Mouse (Mus musculus): ENCODE results near the gene Pakap. TPM values are rescaled to one million over a fixed set of nuclear protein-coding genes. Genes with fewer than 3 reads are reported as not detected.

The Pakap gene
- total RNA-seq, 2 experiments from 2014 or later, result 6.7 to 7.0 TPM

DNA sequence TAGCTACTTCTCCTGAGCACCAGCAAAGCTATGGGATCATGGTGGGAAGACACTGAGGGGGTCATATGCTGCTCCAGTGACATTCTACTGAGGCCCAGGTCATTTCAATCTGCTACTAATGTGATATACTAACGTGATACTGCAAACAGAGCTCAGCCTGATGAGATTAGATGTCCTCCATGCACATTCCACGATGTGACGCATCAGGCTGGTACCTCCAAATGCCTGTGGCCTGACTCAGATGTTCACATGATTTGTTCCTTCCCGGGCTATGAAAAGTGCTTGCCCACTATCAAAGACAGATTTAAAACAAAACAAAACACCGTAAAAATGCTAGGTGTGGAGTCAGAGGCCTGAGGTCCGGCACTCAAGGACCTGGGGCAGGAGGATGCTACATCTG, 236.9 kb downstream of the Pakap start:
- no peak for DNase-seq

DNA sequence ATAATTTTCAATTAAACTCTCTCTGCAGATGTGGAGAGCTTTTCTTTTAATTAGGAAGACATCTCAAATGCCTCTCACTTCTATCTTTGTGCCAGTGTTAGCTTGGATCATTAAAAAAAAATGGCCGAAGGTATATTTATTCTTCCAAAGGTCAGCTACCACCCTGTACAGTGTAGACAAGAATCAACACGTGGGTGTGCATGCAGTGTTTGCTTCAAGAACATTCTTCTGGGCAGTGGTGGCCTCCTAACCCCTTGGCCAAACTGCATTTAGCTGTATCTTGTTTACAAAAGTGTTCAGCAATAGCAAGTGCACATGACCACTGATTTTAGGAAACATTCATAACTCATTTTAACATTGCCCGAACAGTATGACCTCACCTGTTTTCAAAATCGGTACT, 241.5 kb downstream of the Pakap start:
- no peak for DNase-seq

DNA sequence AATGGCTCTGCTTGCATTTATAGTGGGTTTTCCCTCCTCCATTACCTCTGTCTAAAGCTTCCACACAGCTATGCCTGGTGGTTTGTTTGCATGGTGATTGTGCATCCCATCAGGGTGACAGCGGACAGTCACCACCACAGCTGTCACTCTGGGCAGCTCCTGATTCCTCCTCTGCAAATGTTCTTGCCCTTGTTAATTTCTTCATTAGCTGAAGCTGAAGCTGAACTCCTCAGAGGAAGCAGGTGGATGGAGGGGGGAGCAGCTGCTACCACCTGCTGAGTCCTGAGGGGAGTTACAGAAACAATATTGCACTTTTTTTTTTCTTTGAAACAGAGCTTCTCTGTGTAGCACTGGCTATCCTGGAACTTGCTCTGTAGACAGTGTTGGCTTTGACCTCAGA, 244.1 kb downstream of the Pakap start:
- no peak for DNase-seq

DNA sequence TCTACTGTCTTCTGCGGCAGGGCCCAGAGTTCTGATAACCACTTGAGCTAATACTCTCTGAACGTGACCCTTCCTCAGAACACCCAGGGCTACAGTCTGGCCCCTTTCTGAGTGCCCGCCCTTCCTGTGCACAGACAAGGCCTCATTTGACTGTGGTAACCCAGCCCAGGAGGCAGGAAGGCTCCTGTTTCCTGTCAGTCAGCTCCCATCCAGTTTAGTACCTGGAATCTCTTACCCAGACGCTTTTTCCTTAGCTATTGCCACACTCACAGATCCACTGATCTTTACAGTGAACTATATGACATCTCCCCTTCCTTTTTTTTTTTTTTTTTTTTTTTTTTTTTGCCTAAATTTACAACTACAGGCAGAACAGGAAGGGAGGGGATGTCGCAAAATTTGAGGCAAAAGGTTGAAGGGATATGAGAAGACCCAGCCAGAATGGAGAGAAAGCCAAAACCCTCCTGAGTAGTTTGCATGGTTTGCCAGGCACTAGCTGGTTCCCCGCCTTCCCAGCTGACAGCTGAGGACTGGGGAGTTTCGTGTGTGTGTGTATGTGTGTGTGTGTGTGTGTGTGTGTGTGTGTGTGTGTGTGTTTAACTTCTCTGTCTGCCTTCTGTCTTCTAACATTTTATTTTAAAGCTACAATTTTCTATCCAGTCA, 245.1 kb downstream of the Pakap start:
- DNase-seq, result peak; percentile 27

GRCm38 (mm10) chr4:57813576-57813945, 245.6 kb downstream of the Pakap start:
- no peak for DNase-seq

DNA sequence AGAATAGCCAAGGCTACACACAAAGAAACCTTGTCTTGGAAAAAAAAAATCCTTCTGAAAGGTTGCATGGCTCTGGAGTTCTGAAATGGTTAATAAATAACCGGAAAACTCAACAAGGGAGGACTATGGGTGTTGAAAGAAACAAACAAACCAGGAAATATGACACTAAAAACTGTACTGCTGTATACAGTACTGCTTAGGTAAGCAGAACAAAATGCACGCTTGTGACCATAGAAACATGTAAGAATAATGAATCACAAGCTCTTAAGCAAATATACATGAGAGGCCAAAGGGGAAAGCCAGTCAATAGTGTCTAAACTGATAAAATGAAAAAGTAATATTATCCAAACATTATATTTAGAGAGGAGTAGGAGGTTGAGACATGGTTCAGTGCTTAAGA, 247.4 kb downstream of the Pakap start:
- no peak for DNase-seq

DNA sequence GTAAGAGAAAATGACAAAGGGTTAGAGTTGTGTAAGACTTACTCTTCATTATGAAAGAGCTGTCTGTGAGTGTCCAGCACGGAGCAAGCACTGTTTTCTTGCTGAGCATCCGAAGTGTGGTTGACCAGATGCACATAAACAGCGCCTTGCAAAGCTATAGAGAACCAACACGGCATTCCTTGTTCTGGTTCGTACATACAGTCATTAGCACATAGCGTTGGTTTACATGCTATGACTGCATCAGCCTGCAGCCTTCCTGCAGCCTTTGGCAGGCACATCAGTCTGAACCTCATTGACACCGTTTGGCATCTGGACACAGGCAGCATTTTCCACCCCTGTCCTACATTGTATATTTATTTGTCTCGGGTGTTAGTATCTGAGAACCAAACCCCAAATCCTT, 248.2 kb downstream of the Pakap start:
- DNase-seq, result no peak

- DNase-seq, result no peak
Measured at GRCm38 (mm10) chr4:57820839-57821374, 252.9 kb downstream of the Pakap start.

GRCm38 (mm10) chr4:57821556-57822356, 253.8 kb downstream of the Pakap start:
- no peak for DNase-seq

GRCm38 (mm10) chr4:57822641-57823040, 254.7 kb downstream of the Pakap start:
- DNase-seq, result no peak

GRCm38 (mm10) chr4:57824626-57825240, 256.8 kb downstream of the Pakap start:
- no peak for DNase-seq

DNA sequence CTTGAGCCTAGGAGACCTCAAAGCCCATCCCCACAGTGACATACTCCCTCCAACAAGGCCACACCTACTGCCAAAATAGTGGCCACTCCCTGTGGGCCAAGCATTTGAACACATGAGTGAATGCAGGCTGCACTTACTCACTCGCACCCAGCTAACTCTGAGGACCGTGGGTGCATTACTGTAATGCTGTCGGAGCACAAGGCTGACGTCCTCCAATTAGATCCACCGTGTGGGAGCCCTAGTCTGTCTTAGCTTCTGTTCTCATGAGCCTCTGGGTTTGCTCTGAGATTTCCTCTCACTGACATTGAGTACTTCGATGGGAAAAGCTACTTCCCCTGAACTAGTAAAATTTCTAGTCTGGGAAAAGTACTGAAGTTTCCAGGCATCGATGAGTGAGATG, 258.3 kb downstream of the Pakap start:
- DNase-seq, result no peak

DNA sequence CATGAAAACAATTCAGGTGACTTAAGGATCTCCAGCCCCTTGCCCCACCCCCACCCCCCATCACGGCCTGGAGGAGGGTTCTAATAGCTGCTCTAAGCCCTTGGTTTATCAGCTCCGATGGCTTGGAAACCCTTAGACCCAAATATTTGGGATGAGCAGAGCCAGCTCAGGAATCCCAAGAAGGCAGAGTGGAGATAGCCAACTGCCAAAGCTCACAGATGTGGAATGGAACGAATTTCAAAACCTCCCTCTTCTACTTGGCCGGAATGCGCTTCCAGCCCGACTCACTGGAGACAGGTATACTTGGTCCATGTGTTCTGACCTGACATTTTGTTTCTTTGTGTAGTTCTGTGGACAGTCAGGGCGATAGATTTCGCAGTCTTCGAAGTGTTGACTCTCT, 261.2 kb downstream of the Pakap start:
- DNase-seq, result no peak

GRCm38 (mm10) chr4:57829740-57830139, 261.8 kb downstream of the Pakap start:
- DNase-seq, result no peak

DNA sequence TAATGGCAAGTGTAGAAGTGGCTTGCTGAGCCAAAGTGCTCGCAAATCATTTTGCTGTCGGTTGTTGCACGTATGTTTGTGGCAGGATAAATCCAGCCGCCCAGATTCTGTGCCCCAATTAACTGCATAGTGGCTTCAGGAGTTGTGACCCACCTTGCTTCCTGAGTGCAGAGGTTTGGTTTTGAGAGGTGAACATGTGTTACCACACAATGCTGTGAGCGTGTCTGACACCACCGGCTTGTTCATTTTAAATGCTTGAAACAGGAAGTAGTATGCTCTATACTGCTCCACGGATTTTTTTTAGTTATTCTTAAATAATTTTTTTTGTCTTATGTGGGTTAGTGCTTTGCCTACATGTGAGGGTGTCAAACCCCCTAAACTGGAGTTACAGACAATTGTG, 264.3 kb downstream of the Pakap start:
- DNase-seq, result no peak

- DNase-seq, result no peak
Measured at GRCm38 (mm10) chr4:57833060-57833459, 265.1 kb downstream of the Pakap start.

DNA sequence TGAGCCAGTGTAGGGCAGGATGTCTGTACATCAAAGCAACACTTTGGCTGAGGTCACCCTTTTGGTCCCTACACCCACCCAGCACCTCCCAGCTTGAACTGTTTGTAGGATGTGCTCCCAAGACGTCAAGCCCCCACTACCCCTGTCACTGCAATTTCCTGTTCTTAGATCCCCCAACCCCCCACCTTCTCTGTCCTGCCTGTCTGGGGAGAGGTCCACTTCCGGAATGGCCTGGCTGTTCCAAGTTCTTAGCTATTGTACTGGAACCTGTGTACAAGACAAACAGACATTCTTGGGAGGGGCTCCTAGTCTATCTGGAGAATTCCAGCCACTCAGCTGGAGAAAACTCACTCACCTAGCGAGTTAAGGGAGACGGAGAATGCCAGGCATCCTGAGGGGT, 266.2 kb downstream of the Pakap start:
- no peak for DNase-seq

GRCm38 (mm10) chr4:57837089-57837488, 269.1 kb downstream of the Pakap start:
- no peak for DNase-seq

DNA sequence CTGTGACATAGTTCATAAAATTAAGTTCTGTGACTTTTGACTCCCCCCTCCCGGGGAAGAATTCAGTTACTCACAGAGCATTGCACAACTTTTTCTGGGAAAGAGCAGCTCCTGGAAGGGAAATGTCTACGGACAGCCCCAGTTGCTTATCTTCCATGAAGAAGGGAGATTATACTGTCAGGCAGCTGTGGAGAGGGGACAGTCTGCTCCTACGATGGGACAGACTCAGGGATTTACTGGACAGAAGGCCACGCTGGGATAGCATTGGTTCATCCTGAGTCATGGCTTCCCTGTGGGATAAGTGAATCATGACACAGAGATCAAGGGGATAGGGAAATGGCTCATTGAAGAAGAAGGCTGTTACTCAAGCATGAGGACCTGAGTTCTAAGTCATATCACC, 271.4 kb downstream of the Pakap start:
- no peak for DNase-seq

- DNase-seq, result no peak
Measured at GRCm38 (mm10) chr4:57841911-57842310, 273.9 kb downstream of the Pakap start.

GRCm38 (mm10) chr4:57842472-57843305, 274.7 kb downstream of the Pakap start:
- DNase-seq, result no peak

- DNase-seq, result peak; percentile 87
Measured at GRCm38 (mm10) chr4:57845031-57845431, 277.1 kb downstream of the Pakap start.
